In the genomic region with DNA sequence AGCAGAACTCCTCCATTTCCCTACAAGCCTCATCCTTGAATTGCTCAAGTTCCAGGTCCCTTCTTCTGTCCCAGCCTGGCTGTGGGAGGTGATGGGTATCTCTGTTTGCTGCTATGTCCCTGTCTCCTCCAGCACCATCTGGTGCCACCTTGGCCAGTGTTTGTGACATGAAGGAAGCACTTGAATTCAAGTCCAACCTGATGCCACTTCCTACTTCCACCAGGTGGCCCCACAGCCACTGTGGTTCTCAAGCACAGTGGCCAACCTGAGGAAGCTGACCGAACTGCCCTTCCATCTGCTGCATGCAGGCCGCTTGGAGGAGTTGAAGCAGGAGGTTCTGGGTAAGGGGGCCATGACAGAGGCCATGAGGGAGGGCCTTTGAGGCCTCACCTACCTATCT, we compare ENCODE assay signal across 17 mouse cellular contexts. TPM values are rescaled to one million over a fixed set of nuclear protein-coding genes. Genes with fewer than 3 reads are reported as not detected.
A peak's percentile ranks its signal among the peaks of the same experiment; 100 is the strongest.
DNase-seq lines count a peak whose midpoint lies in the region; ATAC-seq and TF ChIP-seq lines count a peak whose summit lies in the region.
"Had no signal": no experiment of that assay in that cellular context is flagged by ENCODE, and none has a peak within 500 bp of the region (broad histone marks: within the 10 kb centered on the region; RNA-seq: fewer than 3 reads in every experiment).

No protein-coding gene starts in this region.

- H3K4me3 ChIP-seq in intestine, postnatal 0 days (ENCODE audit: low read depth, low read length): no peak overlapping the region
- H3K4me3 ChIP-seq in intestine, embryonic 15.5 days (replicated peaks): no peak overlapping the region
- no peak overlapping the region for H3K4me3 ChIP-seq in midbrain, postnatal 0 days (ENCODE audit: low read depth, low read length)
- H3K4me3 ChIP-seq in midbrain, embryonic 13.5 days (replicated peaks): no peak overlapping the region
- no peak overlapping the region for H3K4me3 ChIP-seq in midbrain, embryonic 10.5 days
- H3K4me3 ChIP-seq: limb, embryonic 15.5 days; neural tube, embryonic 12.5 days had no signal

- ATAC-seq in intestine, postnatal 0 days: no peak
- no peak for ATAC-seq in intestine, embryonic 15.5 days
- ATAC-seq in midbrain, postnatal 0 days (ENCODE audit: low FRiP score): no peak
- no peak for ATAC-seq in midbrain, embryonic 13.5 days
- ATAC-seq: forebrain, postnatal 0 days had no signal

- H3K27ac ChIP-seq in intestine, postnatal 0 days (ENCODE audit: low read depth, low read length): no peak overlapping the region
- no peak overlapping the region for H3K27ac ChIP-seq in intestine, embryonic 15.5 days
- no peak overlapping the region for H3K27ac ChIP-seq in midbrain, postnatal 0 days (ENCODE audit: low read depth, low read length)
- H3K27ac ChIP-seq in midbrain, embryonic 13.5 days: no peak overlapping the region
- no peak overlapping the region for H3K27ac ChIP-seq in midbrain, embryonic 10.5 days (replicated peaks)
- H3K27ac ChIP-seq: limb, embryonic 15.5 days; neural tube, embryonic 12.5 days had no signal

- TF ChIP-seq CTCF in intestine, postnatal 0 days (IDR thresholded peaks at IDR 0.05; ENCODE audit: low read depth): peak; percentile 45
- TF ChIP-seq CTCF in midbrain, postnatal 0 days (IDR thresholded peaks at IDR 0.05): peak; percentile 31; the same call in 1 of the 2 replicates
- TF ChIP-seq CTCF in brain, embryonic 14.5 days (IDR thresholded peaks at IDR 0.05; ENCODE audit: borderline replicate concordance, extremely low read depth, insufficient read depth, insufficient read length): 0 out of 2 replicates have a peak, but pooled peaks have one; percentile 4

- no peak overlapping the region for H3K9ac ChIP-seq in intestine, postnatal 0 days (ENCODE audit: low read depth, low read length)
- H3K9ac ChIP-seq in intestine, embryonic 15.5 days: no peak overlapping the region
- H3K9ac ChIP-seq in midbrain, postnatal 0 days (replicated peaks; ENCODE audit: low read length, poor library complexity, severe bottlenecking): no peak overlapping the region
- H3K9ac ChIP-seq in midbrain, embryonic 13.5 days (replicated peaks): no peak overlapping the region
- H3K9ac ChIP-seq: forebrain, postnatal 0 days; limb, embryonic 15.5 days; neural tube, embryonic 12.5 days had no signal

- H3K4me2 ChIP-seq in intestine, postnatal 0 days (replicated peaks; ENCODE audit: low read depth): no peak overlapping the region
- no peak overlapping the region for H3K4me2 ChIP-seq in intestine, embryonic 15.5 days (replicated peaks)
- no peak overlapping the region for H3K4me2 ChIP-seq in midbrain, postnatal 0 days (ENCODE audit: low read depth, low read length, poor library complexity, severe bottlenecking)
- no peak overlapping the region for H3K4me2 ChIP-seq in midbrain, embryonic 13.5 days (replicated peaks)
- H3K4me2 ChIP-seq: heart, embryonic 11.5 days; limb, embryonic 15.5 days; neural tube, embryonic 12.5 days had no signal

- H3K4me1 ChIP-seq in intestine, postnatal 0 days (replicated peaks; ENCODE audit: control insufficient read depth, insufficient read depth, low read length): no peaks in the 10 kb centered on the region
- H3K4me1 ChIP-seq in intestine, embryonic 15.5 days (replicated peaks): no peaks in the 10 kb centered on the region
- H3K4me1 ChIP-seq in midbrain, postnatal 0 days (ENCODE audit: insufficient read depth, low read length): no peaks in the 10 kb centered on the region
- H3K4me1 ChIP-seq in midbrain, embryonic 13.5 days (replicated peaks): no peaks in the 10 kb centered on the region
- no peaks in the 10 kb centered on the region for H3K4me1 ChIP-seq in midbrain, embryonic 10.5 days
- H3K4me1 ChIP-seq: limb, embryonic 15.5 days; neural tube, embryonic 12.5 days had no signal

- H3K9me3 ChIP-seq in intestine, postnatal 0 days (ENCODE audit: control insufficient read depth): no peaks in the 10 kb centered on the region
- H3K9me3 ChIP-seq in intestine, embryonic 15.5 days: no peaks in the 10 kb centered on the region
- H3K9me3 ChIP-seq in midbrain, postnatal 0 days (ENCODE audit: low read length): no peaks in the 10 kb centered on the region
- no peaks in the 10 kb centered on the region for H3K9me3 ChIP-seq in midbrain, embryonic 13.5 days
- H3K9me3 ChIP-seq in midbrain, embryonic 10.5 days (replicated peaks): no peaks in the 10 kb centered on the region
- H3K9me3 ChIP-seq: limb, embryonic 15.5 days; neural tube, embryonic 12.5 days had no signal

- no peak for TF ChIP-seq POLR2A in brain, embryonic 14.5 days (IDR thresholded peaks at IDR 0.05; ENCODE audit: borderline replicate concordance, extremely low read depth, insufficient read depth, insufficient read length, poor library complexity, severe bottlenecking)

- H3K27me3 ChIP-seq in intestine, postnatal 0 days (replicated peaks; ENCODE audit: control insufficient read depth, insufficient read depth, low read length): no peaks in the 10 kb centered on the region
- no peaks in the 10 kb centered on the region for H3K27me3 ChIP-seq in intestine, embryonic 15.5 days (replicated peaks)
- no peaks in the 10 kb centered on the region for H3K27me3 ChIP-seq in midbrain, postnatal 0 days (ENCODE audit: insufficient read depth, low read length)
- no peaks in the 10 kb centered on the region for H3K27me3 ChIP-seq in midbrain, embryonic 13.5 days
- no peaks in the 10 kb centered on the region for H3K27me3 ChIP-seq in midbrain, embryonic 10.5 days (ENCODE audit: low read depth, poor library complexity, severe bottlenecking)
- H3K27me3 ChIP-seq: limb, embryonic 15.5 days; neural tube, embryonic 12.5 days had no signal

- no peaks in the 10 kb centered on the region for H3K36me3 ChIP-seq in intestine, postnatal 0 days (ENCODE audit: control insufficient read depth, insufficient read depth)
- no peaks in the 10 kb centered on the region for H3K36me3 ChIP-seq in intestine, embryonic 15.5 days
- H3K36me3 ChIP-seq in midbrain, postnatal 0 days (ENCODE audit: insufficient read depth, low read length): no peaks in the 10 kb centered on the region
- no peaks in the 10 kb centered on the region for H3K36me3 ChIP-seq in midbrain, embryonic 13.5 days
- no peaks in the 10 kb centered on the region for H3K36me3 ChIP-seq in midbrain, embryonic 10.5 days
- H3K36me3 ChIP-seq: limb, embryonic 15.5 days; neural tube, embryonic 12.5 days had no signal

- DNase-seq in midbrain, postnatal 0 days (ENCODE audit: low spot score): no peak
- no peak for DNase-seq in brain, embryonic 14.5 days (ENCODE audit: low read depth)
- DNase-seq in Muller cell, postnatal 12 days (ENCODE audit: inconsistent ontology term): no peak
- DNase-seq in midbrain, embryonic 10.5 days (ENCODE audit: low spot score): no peak
- DNase-seq: forebrain, postnatal 0 days; gastrocnemius, postnatal 10 days; heart, postnatal 4 days; layer of hippocampus, adult 9-11 months; lung, postnatal 14 days; right cerebral cortex, postnatal 4 days had no signal

- 71% methylated on average over 2 of the region's 2 CpGs for WGBS in intestine, postnatal 0 days
- WGBS in intestine, embryonic 15.5 days: 78% methylated on average over 2 of the region's 2 CpGs
- WGBS in midbrain, postnatal 0 days: 74% methylated on average over 2 of the region's 2 CpGs
- 92% methylated on average over 2 of the region's 2 CpGs for WGBS in midbrain, embryonic 13.5 days
- WGBS in midbrain, embryonic 10.5 days: 87% methylated on average over 2 of the region's 2 CpGs

RNA-seq across cellular contexts. Expression of a gene that starts 27.7 kb away (rescaled TPM):
- 0.03 and 0.07 TPM in 2 replicates for polyA plus RNA-seq in intestine, postnatal 0 days (2015; fragmentation: Nextera tagmentation; extraction: Ambion mirVana)
- 0.08 and 0.14 TPM in 2 replicates for polyA plus RNA-seq in intestine, embryonic 15.5 days (2015; fragmentation: Nextera tagmentation; extraction: Ambion mirVana)
- total RNA-seq in midbrain, postnatal 0 days (2014; rRNA removed): 31.6 and 36.3 TPM in 2 replicates
- polyA plus RNA-seq in midbrain, postnatal 0 days (2015; fragmentation: Nextera tagmentation; extraction: Ambion mirVana): 2.0 and 2.6 TPM in 2 replicates
- polyA plus RNA-seq in midbrain, embryonic 13.5 days (2015; fragmentation: Nextera tagmentation; extraction: Ambion mirVana): 0.45 and 0.70 TPM in 2 replicates
- 1.7 and 4.4 TPM in 2 replicates for polyA plus RNA-seq in brain, embryonic 14.5 days (2012; rRNA removed)
- not detected in 2 replicates for polyA plus RNA-seq in midbrain, embryonic 10.5 days (2016; fragmentation: Nextera tagmentation; extraction: Ambion mirVana)
- polyA plus RNA-seq: embryonic facial prominence, embryonic 11.5 days had no signal

RNA-seq across cellular contexts. Expression of a gene that starts 48.9 kb away (rescaled TPM):
- polyA plus RNA-seq in intestine, postnatal 0 days (2015; fragmentation: Nextera tagmentation; extraction: Ambion mirVana): 172 and 175 TPM in 2 replicates
- polyA plus RNA-seq in intestine, embryonic 15.5 days (2015; fragmentation: Nextera tagmentation; extraction: Ambion mirVana): 132 and 150 TPM in 2 replicates
- total RNA-seq in midbrain, postnatal 0 days (2014; rRNA removed): 210 and 256 TPM in 2 replicates
- polyA plus RNA-seq in midbrain, postnatal 0 days (2015; fragmentation: Nextera tagmentation; extraction: Ambion mirVana): 231 and 234 TPM in 2 replicates
- polyA plus RNA-seq in midbrain, embryonic 13.5 days (2015; fragmentation: Nextera tagmentation; extraction: Ambion mirVana): 176 and 182 TPM in 2 replicates
- 180 and 189 TPM in 2 replicates for polyA plus RNA-seq in brain, embryonic 14.5 days (2012; rRNA removed)
- 151 and 164 TPM in 2 replicates for polyA plus RNA-seq in midbrain, embryonic 10.5 days (2016; fragmentation: Nextera tagmentation; extraction: Ambion mirVana)
